In the genomic region with DNA sequence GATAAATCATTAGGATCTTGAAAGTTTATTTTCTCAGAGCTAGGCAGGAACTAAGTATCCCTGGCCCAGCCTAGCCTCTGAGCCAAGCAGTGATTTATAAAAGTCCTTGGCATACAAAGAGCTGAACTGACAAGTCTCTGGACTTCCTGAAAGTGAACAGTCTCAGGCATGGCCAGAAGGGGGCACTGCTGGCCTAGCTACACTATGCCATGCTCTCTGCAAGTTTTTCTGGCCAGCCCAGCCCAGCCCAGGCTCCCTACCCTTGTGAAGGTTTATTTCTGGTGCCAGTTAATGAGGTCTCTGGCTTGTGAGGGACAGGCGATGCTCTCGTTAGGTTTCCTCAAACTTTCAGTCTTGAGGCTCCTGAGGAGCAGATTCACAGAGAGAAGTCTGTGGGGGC, we compare ENCODE assay signal across 9 mouse cellular contexts.
DNase-seq lines count a peak whose midpoint lies in the region; ATAC-seq and TF ChIP-seq lines count a peak whose summit lies in the region.
"Had no signal": no experiment of that assay in that cellular context is flagged by ENCODE, and none has a peak within 500 bp of the region (broad histone marks: within the 10 kb centered on the region; RNA-seq: fewer than 3 reads in every experiment).

No protein-coding gene starts in this region.

- no peak overlapping the region for H3K27ac ChIP-seq in ES-E14 (ENCODE audit: insufficient read depth, low read depth, low read length, poor library complexity, severe bottlenecking)
- peak overlapping the region; percentile 61; the same call in 1 of the 2 replicates for H3K27ac ChIP-seq in layer of hippocampus, adult 2 months
- H3K27ac ChIP-seq in lung, embryonic 15.5 days: peak overlapping the region; percentile 80
- H3K27ac ChIP-seq: liver, embryonic 13.5 days had no signal

- 15% methylated on average over 2 of the region's 2 CpGs for WGBS in lung, embryonic 15.5 days

- DNase-seq in ES-E14 (ENCODE audit: low read depth, low spot score): peak; percentile 66
- peak; percentile 89 for DNase-seq in forelimb bud, embryonic 11.5 days (ENCODE audit: low read depth, low spot score)
- peak; percentile 90 to 93 for DNase-seq in heart, postnatal 36 days
- peak; percentile 75 to 87 for DNase-seq in layer of hippocampus, adult 2 months (ENCODE audit: low spot score in 2 of 2)
- peak; percentile 93 for DNase-seq in retina, embryonic 14.5 days (ENCODE audit: low spot score)
- DNase-seq in thymus, postnatal 36 days: peak; percentile 73 to 74
- DNase-seq: liver, embryonic 13.5 days had no signal

- H3K9me3 ChIP-seq in ES-E14 (ENCODE audit: control insufficient read depth, insufficient read depth, low read depth, low read length): no peaks in the 10 kb centered on the region
- no peaks in the 10 kb centered on the region for H3K9me3 ChIP-seq in lung, embryonic 15.5 days
- H3K9me3 ChIP-seq: liver, embryonic 13.5 days had no signal

- H3K4me3 ChIP-seq in ES-E14 (ENCODE audit: insufficient read depth in 1 of 2, low read depth in 1 of 2, low read length in 2 of 2, poor library complexity in 1 of 2, severe bottlenecking in 1 of 2): no peak overlapping the region
- H3K4me3 ChIP-seq in layer of hippocampus, adult 2 months: no peak overlapping the region
- no peak overlapping the region for H3K4me3 ChIP-seq in lung, embryonic 15.5 days
- H3K4me3 ChIP-seq: liver, embryonic 13.5 days had no signal

- in situ Hi-C loops in ES-E14 (cut with MboI; ENCODE audit: low sequenced_read_pairs in 2 of 2, unreplicated experiment in 2 of 2): loop anchor here in 1 of 2 experiments (10.0 kb wide), 1 partner anchor 133 kb away; no protein-coding TSS in a partner anchor

- ATAC-seq in cerebellum, adult (ENCODE audit: insufficient number of reproducible peaks, low FRiP score, low TSS enrichment): peak; percentile 37
- ATAC-seq in lung, embryonic 15.5 days (ENCODE audit: borderline replicate concordance, extremely low read depth, low FRiP score, low TSS enrichment): peak; percentile 60; the same call in 1 of the 2 replicates

- no peak overlapping the region for H3K9ac ChIP-seq in ES-E14 (ENCODE audit: insufficient read depth, low read depth, low read length, poor library complexity, severe bottlenecking)
- H3K9ac ChIP-seq in lung, embryonic 15.5 days: no peak overlapping the region
- H3K9ac ChIP-seq: liver, embryonic 13.5 days had no signal

- peaks cover 0 to 18% of the 10 kb centered on the region in 2 experiments; a peak in 1 of 4 replicates for H3K4me1 ChIP-seq in ES-E14 (ENCODE audit: control insufficient read depth in 2 of 2, insufficient read depth in 2 of 2, low read length in 2 of 2, poor library complexity in 1 of 2)
- peaks cover 76% of the 10 kb centered on the region for H3K4me1 ChIP-seq in lung, embryonic 15.5 days

- H3K4me2 ChIP-seq in lung, embryonic 15.5 days: no peak overlapping the region
- H3K4me2 ChIP-seq: liver, embryonic 13.5 days had no signal

- intact Hi-C loops in heart, postnatal 36 days (cut with DNase I): loop anchor here (1.0 to 5.0 kb wide), 2 partner anchors 35 to 64 kb away; no protein-coding TSS in a partner anchor

- no peaks in the 10 kb centered on the region for H3K27me3 ChIP-seq in lung, embryonic 15.5 days
- H3K27me3 ChIP-seq: liver, embryonic 13.5 days had no signal

- peak; percentile 96 for TF ChIP-seq CTCF in layer of hippocampus, adult 2 months (conservative IDR thresholded peaks at IDR 0.05)

- H3K36me3 ChIP-seq in ES-E14 (ENCODE audit: control insufficient read depth, insufficient read depth, low read length, poor library complexity, severe bottlenecking): no peaks in the 10 kb centered on the region; the same call in 1 of the 2 replicates
- peaks cover 14% of the 10 kb centered on the region for H3K36me3 ChIP-seq in lung, embryonic 15.5 days
- H3K36me3 ChIP-seq: liver, embryonic 13.5 days had no signal

TF ChIP-seq in ES-E14, 5 proteins besides CTCF, POLR2A, EP300 and RAD21:
- TF ChIP-seq ZNF384 (IDR thresholded peaks at IDR 0.05; ENCODE audit: low read depth, low read length) (no peak), ZC3H11A (IDR thresholded peaks at IDR 0.05; ENCODE audit: borderline replicate concordance, low read depth, low read length) (no peak; the same call in 1 of the 2 replicates), MAFK (IDR thresholded peaks at IDR 0.05; ENCODE audit: insufficient read depth, low read depth, low read length) (no peak), HCFC1 (IDR thresholded peaks at IDR 0.05; ENCODE audit: borderline replicate concordance, insufficient read depth, low read length) (no peak), CHD2 (IDR thresholded peaks at IDR 0.05; ENCODE audit: low read depth, low read length) (no peak)
